Mouse (Mus musculus) forelimb bud, embryonic 11.5 days (tissue): ENCODE measurements around the gene Hist2h2ab.
A peak's percentile ranks its signal among the peaks of the same experiment; 100 is the strongest.
"Not testable (repeated sequence)": the region's sequence is repeated elsewhere in the genome, so short reads cannot be mapped to it uniquely, and the experiment has no call there.

Experiments used
- DNase-seq: peaks from one replicate; pipeline ENCODE4 v3.0.0-alpha.2; 2012; ENCODE audit warnings: low read depth, low spot score

Hist2h2ab gene

DNA sequence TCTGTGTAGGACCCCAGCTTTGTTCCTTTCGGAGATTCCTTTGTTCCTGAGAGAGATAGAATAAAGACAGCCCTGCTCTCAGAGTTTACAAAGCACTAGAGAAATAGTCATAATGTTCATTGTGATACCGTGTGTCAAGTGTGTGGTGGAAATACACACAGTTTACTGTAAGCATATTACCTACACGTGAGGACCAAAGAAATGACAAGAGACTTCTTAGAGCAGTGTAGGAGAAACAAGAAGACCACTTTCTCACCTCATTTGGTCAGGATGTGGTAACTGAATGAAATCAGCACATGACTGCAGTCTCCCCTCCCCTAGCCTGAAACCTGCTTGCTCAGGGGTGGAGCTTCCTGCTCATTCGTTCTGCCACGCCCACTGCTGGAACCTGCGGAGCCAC lies 21.5 kb upstream of the Hist2h2ab start:
- DNase-seq, result no peak

- DNase-seq, result not testable (repeated sequence)
Observed at GRCm38 (mm10) chr3:96198601-96199251, 20.9 kb upstream of the Hist2h2ab start.

DNA sequence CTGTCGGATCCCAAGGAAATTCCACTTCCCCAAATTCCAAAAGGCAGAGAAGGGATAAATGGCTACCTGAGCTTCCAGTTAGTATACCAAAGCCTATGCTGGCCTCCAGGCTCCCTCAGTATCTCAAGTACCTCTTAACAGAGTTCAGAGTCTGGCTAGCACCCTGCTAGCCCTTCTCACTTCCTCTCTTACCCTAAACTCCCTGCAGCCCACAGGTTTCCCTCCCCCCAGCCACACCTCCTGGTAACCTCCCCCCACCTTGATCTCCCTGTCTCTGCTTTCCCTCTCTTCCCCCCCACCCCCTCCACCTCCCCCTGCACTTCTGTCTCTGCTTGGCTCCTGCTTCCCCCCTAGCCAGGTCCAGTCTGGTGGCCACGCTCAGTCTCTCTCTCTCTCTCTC lies 19.9 kb upstream of the Hist2h2ab start:
- no peak for DNase-seq

DNA sequence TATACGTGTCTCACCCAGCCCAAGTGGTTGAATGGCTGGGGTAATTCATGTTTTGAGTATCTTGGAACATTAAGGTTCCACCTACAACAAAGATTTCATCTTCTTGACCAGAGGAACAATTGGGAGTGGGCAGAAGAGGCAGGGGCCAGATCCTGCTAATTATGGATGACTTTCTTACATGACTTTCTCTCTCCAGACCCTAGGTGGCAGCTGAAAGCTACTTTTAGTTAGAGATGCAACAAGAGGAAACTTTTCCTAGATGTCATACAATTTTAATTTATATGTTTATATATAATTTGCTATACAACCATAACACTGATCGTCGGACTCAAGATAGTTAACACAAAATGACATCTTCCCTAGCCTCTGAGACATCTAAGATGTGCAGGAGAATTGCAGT lies 11.8 kb upstream of the Hist2h2ab start:
- DNase-seq, result no peak

DNA sequence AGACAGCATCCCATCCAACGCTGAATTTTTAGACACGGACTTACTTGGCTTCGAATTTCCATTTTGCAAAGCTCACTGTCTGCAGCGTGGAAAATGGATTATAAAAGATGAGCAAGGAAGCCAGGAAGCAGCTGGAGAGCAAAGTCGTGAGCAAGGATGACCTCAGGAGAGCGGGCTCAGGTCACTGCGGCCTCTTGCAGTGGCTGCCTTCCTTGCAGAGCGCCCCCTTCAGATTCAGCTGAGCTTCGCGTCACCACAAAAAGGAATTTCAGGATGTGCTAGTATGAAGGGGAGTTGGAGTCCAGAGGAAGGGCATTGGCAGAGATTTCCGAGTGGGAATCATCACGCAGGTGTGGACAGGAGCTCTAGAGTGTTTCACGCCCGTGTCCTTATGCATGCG lies 10.4 kb upstream of the Hist2h2ab start:
- DNase-seq, result no peak

DNA sequence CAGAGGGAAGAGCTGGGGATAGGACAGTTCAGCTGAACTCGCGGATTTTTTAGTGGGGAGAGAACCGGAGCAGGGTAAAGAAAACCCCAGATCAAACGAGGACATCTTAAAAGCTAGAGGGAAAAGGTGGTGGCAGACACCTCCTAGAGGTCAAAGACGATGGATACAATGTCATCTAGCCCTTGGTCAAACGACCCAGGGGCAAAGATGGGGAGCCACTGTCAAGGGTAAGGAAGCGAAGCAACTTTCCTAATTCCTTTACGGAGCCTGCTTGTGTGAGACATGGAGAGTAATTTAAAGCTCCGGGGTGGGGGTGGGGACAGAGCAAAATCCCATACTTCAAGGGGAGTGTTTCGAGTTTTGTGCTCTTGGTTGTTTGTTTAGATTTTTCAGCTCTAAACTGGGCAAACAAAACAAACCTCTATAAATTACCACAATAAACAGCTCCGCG lies 449 bp upstream of the Hist2h2ab start:
- DNase-seq, result peak; percentile 32

DNA sequence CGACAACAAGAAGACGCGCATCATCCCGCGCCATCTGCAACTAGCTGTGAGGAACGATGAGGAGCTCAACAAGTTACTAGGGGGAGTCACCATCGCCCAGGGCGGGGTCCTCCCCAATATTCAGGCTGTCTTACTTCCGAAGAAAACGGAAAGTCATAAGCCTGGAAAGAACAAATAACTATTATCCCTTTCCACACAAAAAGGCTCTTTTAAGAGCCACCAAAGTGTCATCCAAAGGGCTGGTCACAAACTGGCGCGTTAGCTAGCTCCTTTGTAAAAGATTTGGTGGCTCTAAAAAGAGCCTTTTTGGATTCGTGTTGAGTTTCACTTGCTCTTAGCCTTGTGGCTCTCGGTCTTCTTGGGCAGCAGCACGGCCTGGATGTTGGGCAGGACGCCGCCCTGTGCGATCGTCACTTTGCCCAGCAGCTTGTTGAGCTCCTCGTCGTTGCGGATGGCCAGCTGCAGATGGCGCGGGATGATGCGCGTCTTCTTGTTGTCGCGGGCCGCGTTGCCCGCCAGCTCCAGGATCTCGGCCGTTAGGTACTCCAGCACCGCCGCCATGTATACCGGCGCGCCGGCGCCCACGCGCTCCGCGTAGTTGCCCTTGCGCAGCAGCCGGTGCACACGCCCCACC lies 583 bp downstream of the Hist2h2ab start:
- DNase-seq, result peak; percentile 73

DNA sequence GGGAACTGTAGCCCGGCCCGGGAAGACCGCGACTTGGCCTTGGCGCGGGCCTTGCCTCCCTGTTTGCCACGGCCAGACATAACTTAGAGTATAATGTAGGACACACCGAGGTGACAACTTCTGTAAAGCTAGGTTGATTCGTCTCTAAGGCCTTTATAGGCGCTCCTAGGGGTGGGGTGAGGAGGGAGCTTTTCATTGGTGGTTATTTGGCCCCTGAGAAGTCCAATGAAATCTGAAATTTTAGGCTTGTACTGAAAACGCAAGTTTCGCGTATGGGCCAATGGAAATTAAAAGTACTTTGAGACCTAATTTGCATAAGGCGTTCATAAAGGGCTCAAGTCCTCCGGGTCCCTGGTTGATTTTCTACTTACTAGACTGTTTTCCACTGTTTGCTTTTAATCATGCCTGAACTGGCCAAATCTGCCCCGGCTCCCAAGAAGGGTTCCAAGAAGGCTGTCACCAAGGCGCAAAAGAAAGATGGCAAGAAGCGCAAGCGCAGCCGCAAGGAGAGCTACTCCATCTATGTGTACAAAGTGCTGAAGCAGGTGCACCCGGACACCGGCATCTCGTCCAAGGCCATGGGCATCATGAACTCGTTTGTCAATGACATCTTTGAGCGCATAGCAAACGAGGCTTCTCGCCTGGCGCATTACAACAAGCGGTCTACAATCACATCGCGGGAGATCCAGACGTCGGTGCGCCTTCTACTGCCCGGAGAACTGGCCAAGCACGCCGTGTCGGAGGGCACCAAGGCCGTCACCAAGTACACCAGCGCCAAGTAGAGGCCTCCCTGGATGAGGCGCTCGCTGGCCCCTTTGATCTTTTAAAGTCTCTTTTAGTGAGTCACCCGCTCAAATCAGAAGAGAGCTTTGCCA lies 1.3 kb downstream of the Hist2h2ab start, which contains the start of the genes Hist2h2ac and Hist2h2be:
TSS of gene Hist2h2ac (minus strand) at position 116 of the 875 bp plus-strand sequence.
TSS of gene Hist2h2be (plus strand) at position 355 of the 875 bp plus-strand sequence.
- peak; percentile 93 for DNase-seq

DNA sequence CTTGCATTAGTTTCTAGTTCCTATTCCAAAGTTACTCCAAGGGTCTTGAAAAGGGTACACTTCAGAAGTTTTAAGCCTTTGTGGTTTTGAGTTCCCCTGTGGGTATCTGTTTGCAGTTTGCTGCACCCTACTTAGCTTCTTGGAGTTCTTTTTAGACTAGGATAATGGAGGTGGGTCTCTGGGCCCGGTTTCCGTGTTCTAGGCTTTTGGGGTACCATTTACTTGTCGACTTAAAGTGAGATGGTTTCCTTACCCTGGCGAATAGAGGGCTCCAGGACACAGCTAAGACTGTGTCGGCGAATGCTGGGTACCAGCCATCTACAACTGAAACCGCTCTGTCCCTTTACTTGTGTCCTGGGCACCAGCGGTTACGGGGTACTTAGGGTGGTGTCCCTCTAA lies 2.0 kb downstream of the Hist2h2ab start:
- DNase-seq, result no peak

DNA sequence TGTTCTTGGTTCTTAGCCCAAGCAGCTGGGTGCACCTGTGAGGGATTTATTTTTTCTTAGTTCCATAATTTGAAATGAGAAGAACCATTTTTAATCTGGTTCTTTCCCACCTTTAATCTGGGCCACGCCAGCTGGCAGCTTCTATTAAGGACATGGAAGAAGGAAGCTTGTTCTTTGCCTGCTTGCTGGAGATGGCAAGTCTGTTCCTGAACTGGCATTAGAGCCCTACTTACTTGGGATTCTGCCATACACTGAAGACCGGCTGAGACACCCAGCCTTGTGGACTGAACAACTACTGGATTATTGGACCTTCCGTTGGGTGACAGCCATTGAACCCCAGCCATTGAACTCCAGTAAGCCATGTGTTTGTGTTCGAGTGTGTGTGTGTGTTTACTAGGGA lies 3.1 kb downstream of the Hist2h2ab start:
- DNase-seq, result no peak

DNA sequence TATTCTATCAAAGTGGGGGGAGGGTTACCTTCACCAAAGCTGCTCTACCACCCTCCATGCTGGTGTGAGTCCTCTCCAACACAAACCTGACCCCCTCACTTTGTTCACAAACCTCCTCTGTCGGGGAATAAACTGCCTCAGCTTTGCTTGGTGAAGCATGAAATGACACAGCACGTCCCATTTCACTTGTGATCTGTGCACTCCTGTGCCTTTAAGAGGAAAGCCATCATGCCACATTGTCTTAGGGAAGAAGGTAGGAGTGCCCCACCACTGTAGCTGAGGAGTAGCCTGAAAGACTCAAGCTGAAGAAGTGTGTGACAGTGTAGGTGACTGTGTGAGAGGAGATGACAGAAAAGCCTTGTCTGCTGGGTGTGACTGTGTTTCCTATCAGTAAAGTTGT lies 5.8 kb downstream of the Hist2h2ab start:
- DNase-seq, result no peak

DNA sequence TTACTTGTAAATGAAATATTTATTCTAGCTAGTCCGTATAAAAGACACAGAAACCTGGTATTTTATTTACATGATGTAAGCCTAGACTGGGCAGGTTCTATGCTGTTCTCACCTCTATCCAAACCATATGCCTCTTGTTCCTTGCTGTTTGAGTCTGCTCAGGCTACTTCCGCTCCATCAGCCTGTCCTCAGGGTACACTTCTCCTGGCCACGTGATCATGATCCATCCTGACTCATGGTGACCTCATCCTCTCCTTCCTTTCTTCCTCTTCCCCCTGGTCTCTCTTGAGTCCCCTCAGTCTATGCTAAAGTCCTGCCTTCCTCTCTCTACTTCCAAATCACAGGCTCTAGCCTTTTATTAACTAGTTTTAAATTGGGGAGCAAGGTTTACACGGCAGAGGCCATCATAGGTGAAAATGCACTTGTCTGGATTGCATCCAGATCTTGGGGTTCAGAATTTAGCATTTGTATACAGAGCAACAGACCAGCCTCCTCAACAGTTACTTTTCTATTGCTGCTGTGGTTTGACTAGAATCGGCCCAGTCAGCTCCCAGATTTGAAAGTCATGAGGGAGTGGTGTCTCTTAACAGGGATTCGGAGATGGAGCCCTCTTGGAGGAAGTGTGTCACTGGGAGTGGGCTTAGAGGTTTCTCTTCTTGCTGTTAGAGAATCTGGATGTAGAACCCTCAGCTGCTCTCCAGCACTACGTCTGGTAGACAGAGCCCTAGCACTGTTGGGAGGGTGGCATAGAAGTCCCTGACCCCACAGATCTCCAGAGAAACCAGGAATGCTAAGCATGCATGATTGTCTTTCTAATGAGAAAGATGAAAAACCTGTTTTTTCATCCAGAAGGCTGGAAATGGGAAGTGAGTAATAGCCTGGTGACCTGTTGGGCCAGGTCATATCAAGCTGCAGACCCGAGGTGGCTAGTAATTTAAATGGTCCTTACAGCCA lies 7.3 kb downstream of the Hist2h2ab start:
- DNase-seq, result no peak

- DNase-seq, result no peak
Observed at GRCm38 (mm10) chr3:96228828-96229227, 9.2 kb downstream of the Hist2h2ab start.

GRCm38 (mm10) chr3:96230404-96230803 lies 10.7 kb downstream of the Hist2h2ab start:
- DNase-seq, result no peak

GRCm38 (mm10) chr3:96230910-96231757 lies 11.5 kb downstream of the Hist2h2ab start:
- no peak for DNase-seq

DNA sequence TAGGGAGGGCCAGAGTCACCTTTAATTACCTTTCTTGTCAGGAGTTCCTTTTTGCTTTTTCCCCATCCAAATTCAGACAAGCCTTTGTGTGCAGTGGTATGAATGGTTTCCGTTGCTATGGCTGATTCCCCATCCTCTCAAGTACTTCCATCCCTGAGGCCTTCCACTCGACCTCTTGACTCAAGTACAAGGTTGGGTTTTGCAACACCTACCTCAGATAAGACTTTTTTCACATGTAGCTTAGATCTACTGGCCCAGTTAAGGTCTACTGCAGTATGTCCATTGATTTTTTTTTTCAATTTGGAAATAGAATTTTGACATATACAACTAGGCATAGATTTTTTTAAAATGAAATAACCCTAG lies 12.1 kb downstream of the Hist2h2ab start:
- DNase-seq, result no peak

DNA sequence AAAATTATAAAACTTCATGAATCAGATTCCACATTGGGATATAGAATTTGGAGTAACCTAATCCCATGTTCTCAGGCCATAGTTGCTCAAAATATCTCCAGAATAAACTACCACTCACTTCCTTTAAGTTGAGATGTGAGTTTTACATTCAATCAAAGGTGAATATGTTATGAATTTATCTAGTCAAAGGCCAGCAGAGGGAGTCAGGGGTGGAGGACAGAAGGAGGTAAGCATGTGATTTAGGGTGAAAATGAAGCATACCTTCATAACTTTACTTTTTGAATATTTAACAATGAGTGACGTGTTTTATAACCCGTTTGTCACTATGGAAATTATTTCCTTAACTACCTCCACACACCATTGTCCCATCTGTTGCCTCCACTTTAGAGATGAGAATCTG lies 15.2 kb downstream of the Hist2h2ab start:
- no peak for DNase-seq

GRCm38 (mm10) chr3:96235836-96236235 lies 16.2 kb downstream of the Hist2h2ab start:
- no peak for DNase-seq

- no peak for DNase-seq
Observed at GRCm38 (mm10) chr3:96236834-96237334, 17.2 kb downstream of the Hist2h2ab start.

DNA sequence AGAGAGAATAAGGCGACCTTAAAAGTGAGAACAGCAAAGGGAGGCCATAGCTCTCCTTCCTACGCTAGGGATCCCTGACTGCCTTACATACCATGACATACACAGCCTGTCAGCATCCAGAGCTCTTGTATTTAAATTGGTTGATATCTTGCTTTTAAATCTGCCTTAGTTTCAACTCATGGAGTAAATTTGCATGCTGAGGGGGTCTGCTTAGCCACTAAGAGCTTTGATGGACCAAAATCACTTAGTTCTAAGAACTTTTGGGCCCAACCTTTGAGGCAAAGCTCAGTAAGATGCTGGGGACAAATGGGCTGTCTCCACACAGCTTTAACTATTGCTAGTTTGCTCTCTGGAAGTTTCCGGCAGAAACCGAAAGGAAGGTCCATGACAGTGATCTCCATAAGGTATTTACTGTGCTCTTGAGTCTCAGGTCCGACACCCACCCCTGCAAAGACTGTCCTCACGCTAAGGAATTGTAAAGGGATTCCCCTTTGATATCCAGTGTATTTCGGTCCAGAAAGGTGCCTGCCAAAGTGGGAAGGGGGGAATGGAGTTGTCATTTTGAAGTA lies 17.8 kb downstream of the Hist2h2ab start:
- peak; percentile 41 for DNase-seq
